Mouse (Mus musculus) bone marrow, adult 2 months (tissue): ENCODE results near the gene Arl6ip6.

ENCODE experiments used
- CTCF ChIP-seq: fragments of 200-500 bp; IDR thresholded peaks from 2 replicates; pipeline ENCODE4 v1.5.1; 2011; ENCODE audit warnings: low read length, control low read depth; ENCODE audit not compliant: control insufficient read depth, insufficient read depth
- POLR2A ChIP-seq: fragments of 200-500 bp; IDR thresholded peaks from 2 replicates; pipeline ENCODE4 v1.6.1; 2011; ENCODE audit warnings: low read depth, mild to moderate bottlenecking, control low read depth, low read length, borderline replicate concordance; ENCODE audit not compliant: control insufficient read depth

DNA sequence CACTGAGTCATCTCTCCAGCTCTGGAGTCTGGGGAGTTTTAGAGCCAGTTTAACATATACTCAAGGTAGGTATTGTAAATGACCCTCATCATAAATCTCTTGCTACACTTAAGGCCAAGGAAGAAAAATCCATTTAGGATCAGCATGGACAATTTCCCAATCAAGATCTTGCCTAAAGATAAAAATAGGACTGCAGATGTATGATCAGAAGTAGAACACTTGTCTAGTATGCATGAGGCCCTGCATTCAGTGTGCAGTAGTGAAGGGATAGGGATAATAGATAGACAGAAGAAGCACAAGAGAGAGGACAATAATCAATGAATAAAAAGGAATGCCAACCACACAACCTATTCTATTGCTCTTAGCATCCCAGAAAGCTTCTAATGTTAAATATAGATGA, 11.7 kb upstream of the Arl6ip6 start:
- TF ChIP-seq POLR2A = no peak
- TF ChIP-seq CTCF = no peak
